Mouse (Mus musculus): ENCODE measurements around the gene Zfp398. TPM values are rescaled to one million over a fixed set of nuclear protein-coding genes. Genes with fewer than 3 reads are reported as not detected.

Gene Zfp398
- polyA plus RNA-seq (2017; shearing (Covaris generic)) = 15.6 TPM

DNA sequence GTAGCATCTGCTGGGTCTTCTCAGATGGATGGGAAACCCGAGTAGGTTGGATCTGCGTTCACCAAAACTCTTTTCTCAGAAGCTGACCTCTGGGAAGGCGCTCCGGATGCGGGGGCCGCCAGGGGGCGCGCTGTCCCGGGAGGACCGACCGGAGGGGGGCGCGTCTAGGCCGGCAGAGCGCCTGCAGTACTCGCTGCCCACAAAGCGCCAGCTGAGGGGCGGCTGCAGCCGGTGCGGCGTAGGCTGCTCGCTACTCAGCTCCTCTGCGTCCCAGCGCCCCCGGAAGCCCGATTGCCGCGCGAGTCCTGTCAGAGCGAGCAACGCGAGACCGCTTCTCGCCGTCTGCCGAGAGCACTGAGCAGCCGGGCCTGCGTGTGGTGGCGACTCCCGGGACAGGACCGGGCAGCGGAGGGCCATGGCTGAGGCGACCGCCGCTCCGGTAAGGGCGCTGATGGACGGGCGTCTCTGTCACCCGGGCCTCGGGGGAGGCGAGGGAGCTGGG is at the start of gene Zfp398:
Gene Zfp398, plus strand, starts transcription at position 180 of the 502 bp plus-strand sequence.

DNA sequence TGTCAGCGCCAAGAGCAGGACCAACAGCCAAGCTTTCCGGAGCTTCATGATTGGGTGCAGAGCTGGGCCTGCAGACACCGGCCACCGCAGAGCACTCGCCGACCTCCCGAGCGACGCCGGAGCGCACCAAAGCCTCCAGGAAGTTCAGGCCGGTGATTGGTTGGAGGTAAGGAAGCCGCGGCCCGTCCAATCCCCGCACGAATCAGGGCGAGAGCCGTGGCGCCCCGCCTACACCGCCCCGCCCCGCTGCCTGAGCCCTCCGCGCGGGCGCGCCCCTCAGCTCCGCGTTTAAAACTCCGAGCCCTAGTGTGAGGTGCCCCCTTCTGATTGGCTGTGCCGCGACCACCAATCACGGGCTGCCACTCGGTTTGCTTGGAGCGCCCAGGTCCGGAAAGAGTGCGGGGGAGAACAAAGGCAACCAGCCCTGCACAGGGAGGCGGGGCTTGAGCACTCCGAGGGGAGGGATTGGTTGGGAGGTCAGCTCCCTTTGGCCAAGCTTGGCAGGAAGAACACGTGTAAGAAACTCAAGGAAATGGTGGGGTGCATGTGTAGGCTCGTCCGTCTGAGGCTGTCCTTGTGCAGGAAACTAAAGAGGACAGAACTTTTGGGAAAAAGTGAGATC is 22.1 kb upstream of the Zfp398 start, which contains the start of gene Pdia4:
Gene Pdia4, minus strand, starts transcription at position 174 of the 622 bp plus-strand sequence.

DNA sequence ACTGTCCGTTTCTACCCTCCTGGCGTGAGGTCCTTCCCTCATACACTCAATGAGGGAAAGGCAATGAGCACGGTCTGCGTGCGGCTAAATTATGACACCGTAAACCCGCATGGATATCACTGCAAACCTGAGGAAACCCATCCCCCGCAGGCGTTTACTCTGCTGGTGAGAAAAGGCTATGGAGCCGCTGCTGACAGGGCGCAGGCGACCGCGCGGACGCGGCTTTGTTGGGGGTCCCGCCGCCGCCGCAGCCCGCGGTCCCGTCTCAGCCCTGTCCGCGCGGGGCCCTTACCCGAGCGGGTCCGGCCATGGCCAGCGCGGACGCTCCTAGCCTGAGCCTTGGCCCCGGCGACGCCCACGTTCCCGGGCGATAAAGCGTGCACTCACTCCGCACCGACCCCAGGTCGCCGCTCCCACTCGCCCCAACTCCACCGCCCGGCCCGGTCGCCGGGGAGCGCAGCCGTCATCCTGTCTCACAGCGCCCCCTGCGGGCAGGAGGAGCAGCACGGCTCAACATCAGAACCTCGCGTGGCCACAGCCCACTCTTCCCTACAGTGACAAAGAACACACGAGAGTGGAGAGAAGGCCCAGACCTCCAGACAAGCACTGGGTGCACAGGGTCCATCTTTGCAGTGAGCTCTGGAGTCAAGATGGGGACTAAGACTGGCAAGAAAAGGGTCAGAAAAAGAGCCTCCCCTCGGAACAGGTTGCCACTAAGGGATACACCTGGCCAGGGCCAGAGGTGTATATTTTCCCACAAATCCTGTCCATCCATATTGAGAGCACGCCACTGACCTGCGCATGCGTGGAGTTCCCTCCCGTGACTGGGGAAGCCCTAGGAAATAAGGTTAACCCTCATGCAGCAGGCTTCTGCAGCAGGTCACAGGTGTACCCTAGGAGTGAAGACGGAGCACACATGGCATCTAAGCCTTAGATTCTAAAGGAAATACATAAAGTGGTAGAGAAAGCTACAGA is 5.1 kb upstream of the Zfp398 start, which contains the start of gene Zfp786:
Gene Zfp786, minus strand, starts transcription at position 764 of the 975 bp plus-strand sequence.

DNA sequence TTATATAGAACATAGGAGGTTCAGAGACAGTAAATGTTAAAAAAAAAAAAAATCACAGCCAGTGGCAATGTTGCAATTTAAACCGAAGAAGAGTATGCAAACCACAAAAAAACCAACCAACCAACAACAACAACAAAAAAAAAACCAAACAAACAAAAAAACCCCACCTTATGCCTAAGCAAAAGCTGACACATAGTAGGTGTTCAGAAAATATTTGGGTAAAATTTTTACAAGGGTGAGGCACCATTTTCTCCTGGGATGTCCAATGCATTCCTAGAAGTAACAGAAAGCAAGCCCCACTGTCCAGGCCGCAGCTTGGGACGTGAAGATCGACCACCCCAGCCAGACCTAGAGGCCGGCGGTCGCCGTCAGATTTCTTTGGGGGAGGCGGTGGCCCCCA is 41.6 kb downstream of the Zfp398 start, which contains the start of gene Zfp282:
Gene Zfp282, plus strand, starts transcription at position 147 of the 400 bp plus-strand sequence.

DNA sequence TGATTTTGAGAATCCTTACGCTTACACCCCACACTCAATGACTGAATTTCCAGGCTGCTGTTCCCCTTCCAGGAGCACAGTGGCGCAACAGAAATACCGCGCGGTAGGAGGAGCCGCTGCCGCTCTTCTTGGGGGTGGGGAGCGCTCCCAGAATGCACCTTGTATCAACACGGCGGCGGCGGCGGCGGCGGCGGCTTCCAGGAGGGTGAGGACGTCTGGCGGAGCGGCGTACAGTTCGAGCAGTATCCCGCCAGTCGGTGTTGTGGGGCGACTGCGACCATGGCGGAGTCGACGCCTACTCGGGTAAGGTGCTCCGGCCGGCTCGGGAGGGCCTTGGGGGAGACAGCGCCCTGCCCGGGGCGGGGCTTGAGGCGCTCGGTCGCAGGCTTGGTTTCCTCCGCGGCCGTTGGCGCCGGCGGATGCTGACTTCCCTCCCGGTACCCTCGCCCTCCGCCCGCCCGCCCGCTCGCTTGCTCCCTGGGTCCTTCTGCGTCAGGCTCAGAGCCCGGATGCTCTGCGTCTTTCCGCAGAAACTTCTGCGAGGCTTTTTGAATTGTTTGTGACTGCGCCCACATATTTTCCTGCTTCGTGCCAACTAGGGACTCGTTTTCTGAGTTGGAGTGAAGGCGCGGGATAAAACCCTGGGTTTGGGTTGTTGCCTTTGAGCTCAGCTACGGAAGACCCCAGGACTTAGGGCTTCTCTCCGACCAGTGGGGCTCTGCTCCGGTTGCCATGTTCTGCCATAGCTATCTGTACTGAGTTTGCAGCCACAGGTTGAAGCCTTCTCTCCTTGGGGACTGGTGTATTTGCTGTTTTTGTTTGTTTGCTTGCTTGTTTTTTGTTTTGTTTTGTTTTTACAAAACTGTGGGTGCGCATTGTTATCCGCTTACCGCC is 85.2 kb downstream of the Zfp398 start, which contains the start of gene Zfp212:
Gene Zfp212, plus strand, starts transcription at position 30 of the 894 bp plus-strand sequence.

Other genes starting within 250 kb of the Zfp398 start
- gene Ezh2, start 240.3 kb upstream of the Zfp398 start, polyA plus RNA-seq (2017; shearing (Covaris generic)) = 42.5 TPM
- gene Pdia4, start 22.2 kb upstream of the Zfp398 start, polyA plus RNA-seq (2017; shearing (Covaris generic)) = 68.8 TPM
- gene Zfp786, start 4.8 kb upstream of the Zfp398 start, polyA plus RNA-seq (2017; shearing (Covaris generic)) = not detected
- gene Zfp282, start 41.5 kb downstream of the Zfp398 start, polyA plus RNA-seq (2017; shearing (Covaris generic)) = 4.3 TPM
- 36.3 TPM for gene Zfp212, start 84.8 kb downstream of the Zfp398 start, polyA plus RNA-seq (2017; shearing (Covaris generic))
- 26.3 TPM for gene Zfp956, start 117.7 kb downstream of the Zfp398 start, polyA plus RNA-seq (2017; shearing (Covaris generic))
- gene Zfp777, start 213.2 kb downstream of the Zfp398 start, polyA plus RNA-seq (2017; shearing (Covaris generic)) = 34.0 TPM